ENCODE assay signal across 11 mouse cellular contexts in genomic region chr11:100518188-100518591, GRCm38 (mm10). TPM values are rescaled to one million over a fixed set of nuclear protein-coding genes. Genes with fewer than 3 reads are reported as not detected.
DNase-seq lines count a peak whose midpoint lies in the region; ATAC-seq and TF ChIP-seq lines count a peak whose summit lies in the region.
"Had no signal": no experiment of that assay in that cellular context is flagged by ENCODE, and none has a peak within 500 bp of the region (broad histone marks: within the 10 kb centered on the region; RNA-seq: fewer than 3 reads in every experiment).

No protein-coding gene starts in this region.

- no peak for TF ChIP-seq POLR2A in brain, embryonic 14.5 days (IDR thresholded peaks at IDR 0.05; ENCODE audit: borderline replicate concordance, extremely low read depth, insufficient read depth, insufficient read length, poor library complexity, severe bottlenecking)

- peak overlapping the region; percentile 0; the same call in 1 of the 2 replicates for H3K27ac ChIP-seq in intestine, embryonic 14.5 days (ENCODE audit: low read depth)
- no peak overlapping the region for H3K27ac ChIP-seq in liver, embryonic 14.5 days
- H3K27ac ChIP-seq: limb, embryonic 15.5 days; neural tube, embryonic 12.5 days had no signal

- no peaks in the 10 kb centered on the region; the same call in 1 of the 2 replicates for H3K4me1 ChIP-seq in intestine, embryonic 14.5 days (replicated peaks; ENCODE audit: control insufficient read depth, insufficient read depth, low read length)
- no peaks in the 10 kb centered on the region; a peak in 1 of 4 replicates for H3K4me1 ChIP-seq in liver, embryonic 14.5 days (replicated peaks; ENCODE audit: control insufficient read depth in 2 of 2, insufficient read depth in 2 of 2, low read length in 1 of 2)
- H3K4me1 ChIP-seq: limb, embryonic 15.5 days had no signal

- TF ChIP-seq CTCF in brain, embryonic 14.5 days (IDR thresholded peaks at IDR 0.05; ENCODE audit: borderline replicate concordance, extremely low read depth, insufficient read depth, insufficient read length) = no peak
- no peak for TF ChIP-seq CTCF in liver, embryonic 14.5 days (IDR thresholded peaks at IDR 0.05; ENCODE audit: low read depth)

- no peaks in the 10 kb centered on the region for H3K9me3 ChIP-seq in intestine, embryonic 14.5 days (ENCODE audit: control insufficient read depth, low read length)
- H3K9me3 ChIP-seq in liver, embryonic 14.5 days (ENCODE audit: control insufficient read depth, low read length) = no peaks in the 10 kb centered on the region
- H3K9me3 ChIP-seq: limb, embryonic 15.5 days; neural tube, embryonic 12.5 days had no signal

- no peak overlapping the region for H3K4me3 ChIP-seq in intestine, embryonic 14.5 days (ENCODE audit: low read depth, low read length)
- no peak overlapping the region for H3K4me3 ChIP-seq in liver, embryonic 14.5 days (ENCODE audit: insufficient read depth in 1 of 2, low read depth in 2 of 2, low read length in 2 of 2)
- H3K4me3 ChIP-seq: erythroblast, embryonic 14.5 days; limb, embryonic 15.5 days; neural tube, embryonic 12.5 days had no signal

- peak; percentile 87 for ATAC-seq in intestine, embryonic 14.5 days (replicated peaks; ENCODE audit: low FRiP score, low TSS enrichment, low read depth)
- ATAC-seq in liver, embryonic 14.5 days (ENCODE audit: insufficient read depth) = peak; percentile 60
- no peak for ATAC-seq in megakaryocyte, adult 5-6 weeks (ENCODE audit: poor library complexity, severe bottlenecking)

- no peaks in the 10 kb centered on the region for H3K27me3 ChIP-seq in intestine, embryonic 14.5 days (replicated peaks; ENCODE audit: control insufficient read depth, insufficient read depth, low read length)
- H3K27me3 ChIP-seq in liver, embryonic 14.5 days (ENCODE audit: control insufficient read depth, insufficient read depth, low read length) = no peaks in the 10 kb centered on the region
- H3K27me3 ChIP-seq: limb, embryonic 15.5 days; neural tube, embryonic 12.5 days had no signal

- TF ChIP-seq EP300 in liver, embryonic 14.5 days (IDR thresholded peaks at IDR 0.05; ENCODE audit: low read depth) = no peak

- WGBS in intestine, embryonic 14.5 days = 56% methylated on average over 5 of the region's 5 CpGs
- WGBS in liver, embryonic 14.5 days (ENCODE audit: insufficient replicate concordance) = 79% methylated on average over 5 of the region's 5 CpGs

- no peak overlapping the region for H3K9ac ChIP-seq in intestine, embryonic 14.5 days (ENCODE audit: low read length)
- H3K9ac ChIP-seq in liver, embryonic 14.5 days (replicated peaks) = no peak overlapping the region
- H3K9ac ChIP-seq: limb, embryonic 15.5 days; neural tube, embryonic 12.5 days had no signal

- DNase-seq in gastrocnemius, adult 18-20 months (ENCODE audit: low spot score) = peak; percentile 24
- DNase-seq in gastrocnemius, postnatal 4 days (ENCODE audit: low spot score in 2 of 2) = no peak
- DNase-seq in brain, embryonic 14.5 days (ENCODE audit: low read depth) = peak; percentile 87
- DNase-seq in intestine, embryonic 14.5 days (ENCODE audit: low spot score) = peak; percentile 71
- DNase-seq in liver, embryonic 14.5 days (ENCODE audit: low read depth in 3 of 3, low spot score in 3 of 3) = no peak
- DNase-seq in urinary bladder, postnatal 14 days (ENCODE audit: low spot score) = no peak
- no peak for DNase-seq in right cerebral cortex, postnatal 10 days (ENCODE audit: low spot score in 2 of 2)

- 0 out of 2 replicates have a peak overlapping the region, but pooled peaks have one; percentile 0 for H3K4me2 ChIP-seq in intestine, embryonic 14.5 days (ENCODE audit: low read length)
- no peak overlapping the region for H3K4me2 ChIP-seq in liver, embryonic 14.5 days (ENCODE audit: low read depth)
- H3K4me2 ChIP-seq: limb, embryonic 15.5 days; neural tube, embryonic 12.5 days had no signal

- H3K36me3 ChIP-seq in intestine, embryonic 14.5 days (ENCODE audit: control insufficient read depth, insufficient read depth, low read length) = peaks cover 97% of the 10 kb centered on the region
- H3K36me3 ChIP-seq in liver, embryonic 14.5 days (replicated peaks; ENCODE audit: control insufficient read depth, insufficient read depth, low read depth) = peaks cover 51% of the 10 kb centered on the region

RNA-seq across cellular contexts. Expression of gene Acly, which starts 9.6 kb away (rescaled TPM):
- total RNA-seq in gastrocnemius, adult 18-20 months (2021) = 10 to 100 TPM in 1 of 2 experiments, 1 to 10 TPM in 1; 9.5 to 12.2 TPM
- 10 to 100 TPM; 54.1 to 57.9 TPM for total RNA-seq in gastrocnemius, postnatal 4 days (2021)
- 189 and 209 TPM in 2 replicates for polyA plus RNA-seq in brain, embryonic 14.5 days (2012; rRNA removed)
- polyA plus RNA-seq in intestine, embryonic 14.5 days (2014; fragmentation: Nextera tagmentation; extraction: Ambion mirVana) = 164 and 177 TPM in 2 replicates
- 35.5 and 45.9 TPM in 2 replicates for polyA plus RNA-seq in liver, embryonic 14.5 days (2012; rRNA removed)
- 68.2 and 76.7 TPM in 2 replicates for polyA plus RNA-seq in liver, embryonic 14.5 days (2014; fragmentation: Nextera tagmentation; extraction: Ambion mirVana)
- 80.6 and 90.8 TPM in 2 replicates for total RNA-seq in megakaryocyte, adult 5-6 weeks (2015)
- 100 and 105 TPM in 2 replicates for total RNA-seq in megakaryocyte, adult 5-6 weeks (2017)

RNA-seq across cellular contexts. Expression of gene Ttc25, which starts 27.2 kb away (rescaled TPM):
- under 1 TPM; 0.33 to 0.48 TPM for total RNA-seq in gastrocnemius, adult 18-20 months (2021)
- under 1 TPM; 0.13 to 0.22 TPM for total RNA-seq in gastrocnemius, postnatal 4 days (2021)
- 0.90 and 2.8 TPM in 2 replicates for polyA plus RNA-seq in brain, embryonic 14.5 days (2012; rRNA removed)
- polyA plus RNA-seq in intestine, embryonic 14.5 days (2014; fragmentation: Nextera tagmentation; extraction: Ambion mirVana) = 0.46 and 0.69 TPM in 2 replicates
- 0.01 and 0.03 TPM in 2 replicates for polyA plus RNA-seq in liver, embryonic 14.5 days (2012; rRNA removed)
- 0.13 and 0.19 TPM in 2 replicates for polyA plus RNA-seq in liver, embryonic 14.5 days (2014; fragmentation: Nextera tagmentation; extraction: Ambion mirVana)
- 0.16 and 0.96 TPM in 2 replicates for total RNA-seq in megakaryocyte, adult 5-6 weeks (2015)
- total RNA-seq in megakaryocyte, adult 5-6 weeks (2017) = not detected in 2 replicates
- polyA plus RNA-seq: erythroblast, embryonic 14.5 days had no signal

RNA-seq across cellular contexts. Expression of gene Klhl11, which starts 45.6 kb away (rescaled TPM):
- total RNA-seq in gastrocnemius, adult 18-20 months (2021) = 1 to 10 TPM; 2.7 to 4.2 TPM
- 10 to 100 TPM; 14.9 to 15.8 TPM for total RNA-seq in gastrocnemius, postnatal 4 days (2021)
- polyA plus RNA-seq in brain, embryonic 14.5 days (2012; rRNA removed) = 5.4 and 10.7 TPM in 2 replicates
- 8.3 and 9.6 TPM in 2 replicates for polyA plus RNA-seq in intestine, embryonic 14.5 days (2014; fragmentation: Nextera tagmentation; extraction: Ambion mirVana)
- 0.90 and 1.2 TPM in 2 replicates for polyA plus RNA-seq in liver, embryonic 14.5 days (2012; rRNA removed)
- polyA plus RNA-seq in liver, embryonic 14.5 days (2014; fragmentation: Nextera tagmentation; extraction: Ambion mirVana) = 1.8 and 2.2 TPM in 2 replicates
- total RNA-seq in megakaryocyte, adult 5-6 weeks (2015) = 5.9 and 8.1 TPM in 2 replicates
- 14.5 and 14.8 TPM in 2 replicates for total RNA-seq in megakaryocyte, adult 5-6 weeks (2017)

RNA-seq across cellular contexts. Expression of gene Cnp, which starts 56.5 kb away (rescaled TPM):
- 1 to 10 TPM; 3.8 to 5.0 TPM for total RNA-seq in gastrocnemius, adult 18-20 months (2021)
- total RNA-seq in gastrocnemius, postnatal 4 days (2021) = 10 to 100 TPM; 33.3 to 38.3 TPM
- 18.1 and 22.4 TPM in 2 replicates for polyA plus RNA-seq in brain, embryonic 14.5 days (2012; rRNA removed)
- 34.7 and 39.2 TPM in 2 replicates for polyA plus RNA-seq in intestine, embryonic 14.5 days (2014; fragmentation: Nextera tagmentation; extraction: Ambion mirVana)
- 5.2 and 6.3 TPM in 2 replicates for polyA plus RNA-seq in liver, embryonic 14.5 days (2012; rRNA removed)
- polyA plus RNA-seq in liver, embryonic 14.5 days (2014; fragmentation: Nextera tagmentation; extraction: Ambion mirVana) = 10.0 and 12.0 TPM in 2 replicates
- total RNA-seq in megakaryocyte, adult 5-6 weeks (2015) = 9.5 and 11.3 TPM in 2 replicates
- total RNA-seq in megakaryocyte, adult 5-6 weeks (2017) = 22.2 and 23.9 TPM in 2 replicates

Comparison
In these comparisons a context has a peak if more than half of its experiments do, and no peak if none do; other contexts are left out.
1. DNase-seq: peak in gastrocnemius, adult 18-20 months (single experiment), brain, embryonic 14.5 days (single experiment) and intestine, embryonic 14.5 days (single experiment); none in gastrocnemius, postnatal 4 days (0 of 2), liver, embryonic 14.5 days (0 of 3), urinary bladder, postnatal 14 days (single experiment) and right cerebral cortex, postnatal 10 days (0 of 2).
2. RNA of gene Acly, which starts 9.6 kb away (total RNA-seq): 80.6 to 105 TPM in megakaryocyte, adult 5-6 weeks and 54.1 to 57.9 TPM in gastrocnemius, postnatal 4 days; 9.5 to 12.2 TPM in gastrocnemius, adult 18-20 months; every median in the first group is over 4 times any median in the second.